Mouse (Mus musculus) thymus, adult 2 months (tissue): Measurements from ENCODE around the gene Phf13.

Experiments
- CTCF ChIP-seq: fragments of 200-500 bp; IDR thresholded peaks from 2 replicates; pipeline ENCODE4 v1.5.1; 2012; ENCODE audit warnings: mild to moderate bottlenecking, control low read depth, low read length, moderate library complexity, borderline replicate concordance; ENCODE audit not compliant: control insufficient read depth, poor library complexity, insufficient read depth; ENCODE audit errors: extremely low read depth
- POLR2A ChIP-seq: fragments of 200-500 bp; IDR thresholded peaks from 2 replicates; pipeline ENCODE4 v1.6.1; 2012; ENCODE audit warnings: mild to moderate bottlenecking, low read length, control low read depth, moderate library complexity; ENCODE audit not compliant: control insufficient read depth, poor library complexity, insufficient read depth; ENCODE audit errors: extremely low read depth

GRCm38 (mm10) chr4:151983043-151983442, 13.0 kb downstream of the Phf13 start:
- TF ChIP-seq POLR2A = no peak
- no peak for TF ChIP-seq CTCF
